Mouse (Mus musculus) layer of hippocampus, postnatal 25 days (tissue): ENCODE measurements around the gene Nrxn1. TPM values are rescaled to one million over a fixed set of nuclear protein-coding genes. Genes with fewer than 3 reads are reported as not detected.

Experiments used
- DNase-seq, 2 experiments: peaks; one replicate each; pipeline ENCODE4 v3.0.0; 2022; ENCODE audit warnings: mixed read lengths in 2 of 2, low spot score in 1 of 2; ENCODE audit errors: extremely low spot score in 1 of 2
- total RNA-seq, 2 experiments: library from RNA; stranded (reverse); gene quantifications; 2 replicates each; pipeline ENCODE4 v1.2.3; 2021

The Nrxn1 gene
- total RNA-seq, result 100 to 1,000 TPM; 389 to 440 TPM

DNA sequence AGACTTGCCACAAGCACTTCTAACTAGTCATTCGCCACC, at the start of gene Nrxn1:
Gene Nrxn1 (minus strand): TSS at position 30 of the 39 bp plus-strand sequence.
- DNase-seq, result no peak

DNA sequence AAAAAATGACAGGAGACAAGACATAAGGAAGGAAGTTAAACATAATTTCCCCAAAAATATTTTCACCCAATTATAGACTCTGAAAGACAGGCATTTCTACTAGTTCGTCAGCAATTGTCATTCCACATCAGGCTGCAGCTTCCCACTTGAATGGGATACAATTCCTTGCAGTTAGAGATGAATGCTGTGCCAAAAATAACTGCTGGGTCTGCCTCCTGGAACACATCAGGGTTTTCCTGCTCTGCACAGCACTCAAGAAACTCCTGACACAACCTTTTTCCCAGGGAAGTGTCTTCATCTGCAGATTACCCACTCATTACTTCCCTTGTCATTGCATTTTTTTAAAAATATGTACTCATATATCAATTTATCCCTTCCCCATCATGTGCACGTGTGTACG, 44.0 kb upstream of the Nrxn1 start:
- no peak for DNase-seq

DNA sequence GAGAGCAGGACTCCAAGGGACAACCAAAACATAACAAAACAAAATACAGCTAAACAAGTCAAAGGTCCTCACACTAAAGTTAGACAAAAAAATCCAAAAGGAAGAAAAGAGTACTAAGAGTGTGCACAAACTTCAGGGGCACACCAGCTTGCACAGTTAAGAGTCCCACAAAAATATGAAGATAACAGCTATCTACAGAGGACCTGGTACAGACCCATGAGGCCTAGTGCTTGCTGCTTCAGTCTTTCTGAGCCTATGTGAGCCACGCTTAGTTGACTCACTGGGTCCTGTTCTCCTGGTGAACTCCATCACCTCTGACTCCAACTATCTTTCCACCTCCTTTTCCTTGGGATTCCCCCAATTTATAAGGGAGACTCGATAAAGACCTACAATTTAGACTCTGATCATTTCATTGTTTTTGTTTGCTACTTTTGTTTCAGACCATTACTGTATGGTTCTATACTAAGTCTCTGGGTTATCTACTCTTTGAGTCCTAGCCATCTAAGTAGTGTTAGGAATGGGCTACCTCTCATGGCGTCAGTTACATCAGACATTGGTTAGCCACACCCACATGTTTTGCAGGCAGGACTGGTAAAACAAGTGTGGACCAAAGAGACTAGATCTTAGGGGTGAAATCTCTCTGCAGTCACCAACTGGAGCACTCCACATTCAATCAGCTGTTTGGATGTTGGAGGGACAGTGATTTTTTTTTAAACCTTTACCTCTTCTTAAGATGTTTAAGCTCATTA, 20.2 kb upstream of the Nrxn1 start:
- DNase-seq, result no peak

DNA sequence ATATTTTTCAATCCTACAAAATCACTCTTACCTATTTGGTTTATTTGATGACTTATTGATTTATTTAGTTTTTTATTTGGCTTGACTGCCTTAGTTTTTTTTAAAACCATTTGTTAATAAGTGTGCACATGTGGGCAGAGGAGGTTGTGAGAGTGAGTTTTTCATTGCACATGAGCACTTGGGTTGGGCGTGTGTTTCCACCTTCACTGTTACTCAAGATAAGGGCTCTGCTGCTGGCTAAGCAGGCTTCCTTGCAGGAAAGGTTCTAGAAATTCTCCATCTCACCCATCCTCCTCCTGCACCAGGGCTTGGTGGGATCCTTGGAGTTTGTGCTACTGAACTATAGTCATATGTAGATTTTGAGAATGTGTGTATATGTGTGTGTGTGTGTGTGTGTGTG, 19.2 kb upstream of the Nrxn1 start:
- DNase-seq, result no peak

DNA sequence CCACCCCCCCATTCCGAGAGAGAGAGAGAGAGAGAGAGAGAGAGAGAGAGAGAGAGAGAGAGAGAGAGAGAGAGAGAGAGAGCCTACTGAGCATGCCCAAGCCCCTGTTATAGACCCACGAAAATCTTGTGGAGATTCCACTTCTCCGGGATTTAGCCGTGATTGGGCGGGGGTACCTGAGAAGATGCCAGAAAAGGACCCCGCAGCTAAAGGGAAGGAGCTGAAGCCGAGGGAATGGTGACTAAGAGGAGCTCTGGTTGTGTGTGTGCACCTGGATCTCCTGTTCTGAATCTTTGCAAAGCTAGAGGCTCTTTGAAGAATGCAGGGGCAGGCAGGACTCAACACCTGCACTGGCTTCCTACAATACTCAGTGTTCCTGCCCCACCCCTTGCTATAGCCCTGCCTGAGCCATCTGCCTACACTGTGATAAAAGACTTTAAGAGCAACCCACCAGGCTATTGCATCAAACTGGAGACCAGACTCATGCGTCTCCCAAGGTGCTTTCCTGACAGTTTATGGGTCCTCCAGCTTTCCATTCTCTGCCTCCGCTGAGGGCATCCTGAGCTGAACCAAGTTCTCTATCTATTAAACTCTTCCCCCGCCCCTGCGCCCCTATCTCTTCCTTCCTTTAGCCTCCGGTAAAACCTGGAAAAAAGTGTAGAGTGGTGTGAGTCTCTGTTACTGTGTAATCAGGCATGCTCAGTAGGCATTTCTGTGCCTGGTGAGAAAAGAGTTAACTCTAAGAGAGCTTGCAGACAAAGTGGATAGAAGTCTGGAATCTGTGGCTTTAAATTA, 407 bp upstream of the Nrxn1 start:
- peak in 1 of 2 experiments; percentile 17 for DNase-seq

DNA sequence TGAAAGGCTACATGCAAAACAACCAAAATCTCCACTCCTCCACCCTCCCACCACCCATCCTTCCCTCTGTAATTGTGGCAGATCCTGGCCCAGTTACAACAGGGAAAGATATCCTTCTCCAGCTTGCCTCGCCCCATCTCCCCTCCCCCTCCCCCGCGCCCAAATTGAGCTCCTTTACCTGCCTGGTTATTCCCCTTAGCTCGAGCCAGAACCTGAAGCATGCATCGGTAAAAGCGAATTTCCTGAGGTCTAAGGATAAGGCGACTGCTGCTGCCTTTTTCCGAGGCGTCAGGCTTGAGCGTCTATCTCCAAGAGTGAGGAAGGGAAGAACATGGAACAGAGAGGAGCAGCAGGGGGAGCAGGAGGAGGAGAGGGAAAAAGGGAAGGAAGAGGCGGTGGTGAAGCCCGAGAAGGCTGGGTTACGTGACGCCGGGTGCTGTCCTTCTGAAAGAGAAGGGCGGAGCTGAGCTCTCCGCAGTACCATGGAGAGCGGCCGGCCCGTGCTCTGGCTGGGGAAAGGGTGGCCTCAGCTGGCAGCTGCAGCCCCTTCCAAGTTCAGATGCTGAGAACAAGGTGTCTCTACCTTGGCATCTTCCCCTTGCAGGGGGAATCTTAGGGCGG, 340 bp downstream of the Nrxn1 start:
- peak; percentile 65 to 69 for DNase-seq

DNA sequence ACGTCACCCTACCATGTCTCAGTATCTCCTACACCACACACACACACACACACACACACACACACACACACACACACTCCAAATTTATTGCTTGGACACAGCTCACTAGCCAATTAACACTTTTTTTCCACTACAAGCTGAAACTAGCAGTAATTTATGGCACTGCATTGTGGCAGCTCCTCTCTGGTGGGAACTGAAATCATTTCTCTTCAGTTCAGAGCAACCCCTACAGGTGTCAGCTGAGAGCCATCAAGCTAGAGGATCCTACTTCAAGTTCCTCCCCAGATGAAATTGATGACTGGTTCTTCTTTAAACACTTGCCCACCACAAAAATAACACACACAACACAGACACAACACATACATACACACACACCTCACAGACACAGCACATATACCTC, 2.2 kb downstream of the Nrxn1 start:
- DNase-seq, result no peak

DNA sequence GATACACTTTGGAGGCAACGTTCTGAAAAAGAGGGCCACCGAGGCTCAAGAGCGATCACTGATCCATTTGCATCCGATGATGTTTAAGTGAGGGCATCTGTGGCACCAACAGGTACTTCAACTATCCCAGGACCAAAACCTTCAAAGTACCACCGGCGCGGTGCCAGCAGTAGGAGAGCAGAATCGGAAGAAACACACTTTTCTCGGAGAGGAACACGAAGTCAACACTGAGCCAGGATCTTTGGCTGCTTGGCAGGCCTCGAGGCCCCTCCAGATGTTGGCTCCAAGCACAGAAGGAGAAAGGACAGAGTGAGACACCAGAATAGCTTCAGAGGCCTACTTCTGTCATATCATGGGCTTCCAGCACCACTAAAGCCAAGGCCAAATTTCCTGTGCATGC, 3.9 kb downstream of the Nrxn1 start:
- DNase-seq, result no peak

DNA sequence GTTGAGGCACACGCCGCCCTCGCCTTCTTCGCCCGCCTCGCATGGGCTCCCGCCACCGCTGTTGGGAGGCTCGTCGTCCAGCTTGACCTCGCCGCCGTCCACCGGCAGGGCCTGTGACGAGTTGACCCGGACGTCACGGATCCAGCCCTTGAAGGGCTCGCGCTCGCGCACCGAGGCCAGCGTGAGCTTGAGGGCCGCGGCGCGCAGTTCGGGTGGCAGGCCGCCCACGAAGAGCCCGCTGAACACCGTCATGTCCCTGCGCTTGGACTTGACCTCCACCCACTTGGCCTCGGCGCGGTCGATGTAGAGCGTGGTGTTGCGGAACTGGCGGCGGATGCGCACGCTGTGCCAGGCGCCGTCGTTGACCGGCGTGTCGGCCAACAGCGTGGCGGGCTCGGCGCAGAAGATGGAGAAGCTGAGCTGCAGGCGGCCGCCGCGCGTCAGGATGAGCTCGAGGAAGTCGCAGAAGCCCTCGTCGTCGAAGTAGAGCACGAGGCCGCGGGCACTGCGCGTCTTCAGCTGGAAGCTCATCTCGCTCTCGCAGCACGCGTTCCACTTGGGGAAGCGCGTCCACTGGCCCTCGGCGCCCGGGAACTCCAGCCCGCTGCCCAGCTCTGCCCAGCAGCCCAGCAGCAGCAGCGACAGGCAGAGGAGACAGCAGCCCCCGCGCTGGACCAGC, 4.7 kb downstream of the Nrxn1 start:
- DNase-seq, result no peak

DNA sequence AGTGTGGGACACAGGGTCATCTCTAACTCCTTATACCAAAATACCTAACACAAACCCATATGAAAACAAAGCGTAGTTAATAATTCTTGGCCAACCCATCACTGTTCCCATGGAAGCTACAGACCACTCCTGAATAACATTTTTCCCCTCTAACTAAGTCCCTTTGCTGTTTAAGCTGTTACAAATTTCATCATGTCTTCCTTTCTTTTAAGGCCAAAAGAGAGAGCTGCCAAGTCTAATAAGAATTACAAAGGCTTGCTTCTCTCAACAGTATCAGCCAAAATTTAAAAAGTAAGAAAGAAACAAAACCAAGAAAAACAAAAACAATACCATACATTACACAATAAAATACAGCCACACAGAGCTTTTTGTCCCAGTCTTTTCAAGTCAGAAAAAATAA, 6.5 kb downstream of the Nrxn1 start:
- no peak for DNase-seq

DNA sequence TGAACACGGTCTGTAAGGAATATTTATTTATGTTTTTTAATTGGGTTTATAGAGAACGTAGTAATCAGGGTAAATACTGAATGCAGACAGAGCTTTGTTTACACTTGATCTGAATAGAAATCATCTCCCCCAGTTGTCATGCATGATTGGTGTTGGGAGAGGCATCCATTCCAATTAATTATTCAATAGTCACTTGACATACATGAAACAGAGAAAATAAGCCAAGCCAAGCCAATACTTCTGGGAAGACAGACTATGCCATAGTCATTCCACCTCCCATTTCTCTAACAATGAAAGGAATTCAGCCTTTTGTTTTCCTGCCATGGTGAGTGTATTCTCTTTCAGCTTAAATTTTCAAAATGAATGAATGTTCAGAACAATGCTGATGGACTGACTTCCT, 7.5 kb downstream of the Nrxn1 start:
- DNase-seq, result no peak

DNA sequence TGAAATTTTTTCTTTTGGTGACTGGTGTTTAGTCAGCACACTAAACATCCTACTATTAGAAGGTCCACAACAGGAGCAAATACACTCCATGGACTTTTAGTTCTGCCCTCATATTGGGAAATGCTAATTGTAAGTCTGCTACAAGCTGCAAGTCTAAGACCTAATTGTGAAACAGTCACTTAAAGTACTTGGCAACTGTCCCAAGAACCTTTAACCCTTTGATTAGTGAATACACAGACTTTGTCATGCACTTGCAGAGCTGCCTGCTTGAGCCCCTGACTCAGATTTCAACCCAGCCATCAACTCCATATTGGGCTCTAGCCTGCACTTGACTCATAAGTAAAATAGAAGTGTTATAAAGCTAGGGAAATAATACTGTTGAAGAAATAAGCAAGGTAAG, 13.8 kb downstream of the Nrxn1 start:
- no peak for DNase-seq

DNA sequence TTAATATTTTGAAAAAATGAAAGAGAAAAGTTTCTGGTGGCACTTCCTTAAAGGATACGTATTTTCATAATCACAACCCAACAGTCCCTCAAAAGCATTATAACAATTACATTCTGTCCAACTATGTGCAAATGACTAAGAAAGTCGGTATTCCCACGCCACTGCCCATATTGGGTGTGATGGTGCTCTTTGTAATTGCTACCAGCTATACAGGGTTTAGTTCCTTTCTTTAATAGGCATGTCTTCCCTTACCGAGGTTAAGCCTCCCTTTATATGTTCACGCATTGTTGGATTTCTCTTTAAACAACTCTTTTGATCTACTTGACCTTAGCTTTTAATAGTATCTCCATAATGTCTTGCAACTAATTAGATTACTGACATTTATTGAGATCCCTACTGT, 18.1 kb downstream of the Nrxn1 start:
- no peak for DNase-seq

DNA sequence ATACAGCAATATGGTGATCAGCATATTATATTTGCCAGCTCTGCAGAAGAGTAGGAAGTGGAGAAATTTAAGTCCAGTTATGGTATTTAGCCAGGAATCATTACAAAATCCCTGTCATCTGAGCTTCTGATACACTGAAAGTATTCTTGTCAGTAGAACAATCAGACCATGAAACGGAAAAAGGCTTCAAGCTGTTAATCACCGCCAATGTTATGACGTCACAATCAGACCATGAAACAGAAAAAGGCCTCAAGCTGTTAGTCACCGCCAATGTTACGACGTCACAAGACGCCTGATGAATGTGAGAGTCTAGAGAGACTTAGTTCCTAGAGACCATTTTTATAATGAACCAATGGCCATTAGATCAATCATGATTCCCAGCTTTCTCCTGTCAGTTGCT, 59.4 kb downstream of the Nrxn1 start:
- DNase-seq, result no peak

DNA sequence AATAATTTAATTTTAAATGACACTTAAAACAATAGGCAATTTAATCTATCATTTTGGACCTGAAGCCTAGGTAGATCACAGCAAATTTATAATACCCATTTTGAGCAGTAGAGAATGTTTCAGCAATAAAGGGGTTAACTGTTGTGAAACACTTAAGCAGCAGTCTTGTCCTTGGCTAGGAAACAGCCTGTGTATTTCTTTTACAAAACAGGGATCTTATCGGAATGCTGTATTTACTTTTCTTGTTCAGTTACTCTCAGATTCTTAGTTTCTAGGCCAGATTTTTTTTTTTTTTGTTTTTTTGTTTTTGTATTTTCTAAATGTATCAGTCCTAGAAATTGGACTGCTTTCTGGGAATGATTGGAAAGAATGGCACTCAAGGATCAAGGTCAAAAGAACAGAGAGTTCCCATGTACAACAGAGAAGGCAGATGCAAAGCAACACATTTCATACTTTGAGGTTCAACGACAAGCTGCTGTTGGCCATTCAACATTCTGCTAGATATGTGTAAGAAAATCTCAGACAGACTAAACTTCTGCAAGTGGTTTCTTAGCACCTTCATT, 67.7 kb downstream of the Nrxn1 start:
- DNase-seq, result no peak

DNA sequence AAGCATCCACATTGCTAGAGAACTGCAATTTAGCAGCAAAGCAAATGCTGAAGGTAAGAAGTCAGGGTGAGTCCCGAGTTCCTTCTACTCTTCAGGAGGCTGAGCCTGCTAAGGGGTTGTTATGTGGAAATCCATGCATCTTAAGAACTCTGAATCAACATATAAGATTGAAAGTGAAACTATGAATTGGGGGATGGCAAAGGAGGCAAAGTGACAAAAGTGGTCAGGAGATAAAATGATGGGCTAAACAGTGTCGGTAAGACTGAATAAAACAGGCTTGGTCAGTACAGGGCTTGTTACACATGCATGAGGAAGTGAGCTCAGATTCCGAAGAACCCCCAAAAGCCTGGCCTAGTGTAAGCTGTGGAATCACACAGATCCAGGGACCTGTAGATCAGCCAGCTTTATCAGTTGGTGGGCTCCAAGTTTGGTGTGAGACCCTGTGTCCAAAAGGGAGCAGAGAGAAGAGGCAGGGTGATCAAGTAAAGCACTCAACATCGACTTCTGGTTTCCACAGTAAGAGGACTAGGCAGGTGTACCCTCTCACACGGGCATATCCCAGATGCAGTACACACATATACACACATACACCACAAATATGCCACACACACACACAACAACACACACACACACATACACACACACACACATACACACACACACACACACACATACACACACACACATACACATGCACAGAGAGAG, 85.3 kb downstream of the Nrxn1 start:
- DNase-seq, result no peak

DNA sequence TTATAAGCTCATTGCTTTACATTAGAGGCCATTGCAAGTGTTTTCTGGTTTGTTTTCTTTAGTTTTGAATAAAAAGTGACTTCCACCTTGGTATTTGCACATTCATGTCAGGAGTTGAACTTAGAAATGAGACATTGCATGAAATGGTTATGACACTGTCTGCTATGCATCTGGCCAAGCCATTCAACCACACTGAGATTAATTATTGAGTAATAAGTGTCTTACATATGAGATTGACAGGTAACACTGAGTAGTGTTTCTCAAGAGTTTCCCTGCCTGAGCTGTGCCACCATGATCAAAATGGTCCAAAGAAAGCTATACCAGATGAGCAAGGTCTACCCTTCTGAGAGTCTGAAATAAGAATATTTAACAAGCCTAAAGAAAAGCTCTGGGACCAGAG, 92.5 kb downstream of the Nrxn1 start:
- no peak for DNase-seq

DNA sequence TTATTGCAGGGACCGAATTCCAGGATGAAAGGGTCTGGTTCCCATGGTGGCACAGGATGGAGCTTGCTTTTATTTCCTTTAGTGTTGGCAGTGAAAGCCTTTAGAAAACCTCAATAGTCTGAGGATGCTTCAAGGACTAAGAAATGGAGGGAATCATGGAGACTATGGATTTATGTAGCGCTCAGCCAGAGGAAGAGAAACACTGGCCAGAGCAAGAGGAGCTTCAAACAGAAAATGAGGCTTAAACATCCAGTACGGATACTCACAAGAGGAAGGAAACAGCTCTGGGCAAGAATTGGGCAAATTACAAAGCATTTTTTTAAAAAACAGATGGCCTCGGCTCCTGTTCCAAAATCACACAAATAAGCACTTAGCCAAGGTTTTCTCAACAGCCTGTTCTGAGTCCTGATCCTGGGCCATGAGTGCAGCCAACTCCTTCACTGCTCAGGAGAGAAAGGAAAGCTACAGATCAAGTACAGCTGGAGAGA, 93.2 kb downstream of the Nrxn1 start:
- DNase-seq, result no peak

DNA sequence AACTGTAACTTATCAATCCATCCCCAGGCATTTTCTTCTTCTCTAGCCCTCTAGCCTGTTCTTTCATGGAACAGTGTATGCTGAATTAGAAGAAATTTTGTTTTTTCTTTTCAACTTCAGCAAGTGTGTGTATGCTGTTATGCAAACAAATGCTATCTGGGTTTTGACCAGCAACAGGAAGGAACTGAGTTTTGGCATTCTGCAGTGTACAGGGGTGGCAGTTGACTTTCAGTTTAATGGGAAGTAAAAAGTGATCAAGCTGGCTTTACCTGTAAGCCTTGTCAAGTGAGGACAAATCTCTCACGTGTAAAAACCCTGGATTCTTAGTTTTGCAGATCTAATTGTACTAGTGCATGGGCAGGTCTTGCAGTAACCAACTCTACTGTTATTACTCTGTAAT, 95.2 kb downstream of the Nrxn1 start:
- DNase-seq, result no peak

DNA sequence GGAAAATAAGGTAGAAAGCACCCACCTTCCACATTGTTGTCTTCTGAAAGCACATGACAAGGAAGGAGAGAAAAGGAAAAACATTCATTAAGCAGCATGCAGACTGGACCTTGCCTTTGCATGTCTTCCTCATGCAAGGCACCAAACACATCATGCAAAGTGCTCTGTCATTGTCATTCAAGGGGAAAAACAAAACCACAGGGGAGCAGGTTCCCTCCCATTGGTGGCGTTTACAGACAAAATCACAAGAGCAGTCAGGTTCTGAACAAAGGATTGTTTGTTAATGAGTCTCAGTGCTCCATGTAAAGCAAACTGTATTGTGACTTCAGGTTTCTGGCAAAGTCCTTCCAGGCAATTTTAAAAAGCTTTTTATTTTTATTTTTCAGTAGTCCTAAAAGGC, 97.4 kb downstream of the Nrxn1 start:
- DNase-seq, result no peak

DNA sequence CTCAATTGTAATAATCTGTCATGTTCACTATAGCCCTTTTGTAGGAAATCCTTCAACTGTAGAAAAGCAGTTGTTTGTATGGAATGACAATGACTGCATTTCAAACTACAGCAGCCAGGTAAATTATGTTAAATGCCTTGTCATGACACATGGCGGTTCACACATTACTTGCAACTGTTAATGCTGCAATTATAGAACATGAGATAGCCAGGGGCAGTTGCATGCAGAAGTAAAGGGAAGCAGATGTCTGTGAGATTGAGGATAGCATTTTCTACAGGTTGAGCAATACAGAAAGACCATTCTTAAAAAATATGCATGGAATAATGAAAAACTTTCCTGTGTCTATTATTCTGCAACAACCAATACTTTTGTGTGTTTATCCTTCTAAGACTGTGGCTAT, 98.6 kb downstream of the Nrxn1 start:
- no peak for DNase-seq
